Mouse (Mus musculus) ES-CJ7 (cell line): ENCODE data around the gene Gm11992.

Experiments used
- DNase-seq: peaks from one replicate; pipeline ENCODE4 v3.0.0; 2011; ENCODE audit warnings: low read depth, low spot score

The Gm11992 gene

GRCm38 (mm10) chr11:9115367-9116120 lies 67.2 kb downstream of the Gm11992 start:
- peak; percentile 89 for DNase-seq

- DNase-seq: peak; percentile 98
These were observed 67.7 kb downstream of the Gm11992 start for GRCm38 (mm10) chr11:9116121-9116520.

DNA sequence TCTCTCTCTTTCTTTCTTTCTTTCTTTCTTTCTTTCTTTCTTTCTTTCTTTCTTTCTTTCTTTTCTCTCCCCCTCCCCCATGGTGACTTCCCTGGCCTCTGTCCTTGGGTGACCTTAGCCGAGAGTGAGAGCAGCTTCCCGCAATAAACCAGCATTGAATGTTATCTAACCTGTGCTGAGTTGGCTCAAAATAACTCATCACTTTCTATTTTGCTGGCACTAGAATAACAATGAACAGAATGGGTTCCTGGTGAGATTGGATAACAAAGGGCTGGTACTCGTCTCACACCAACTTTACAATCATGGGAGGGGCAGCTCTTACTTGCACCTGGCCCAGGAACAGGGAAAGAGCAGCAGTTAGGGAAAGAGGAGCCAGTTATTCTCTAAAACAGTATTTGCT lies 68.5 kb downstream of the Gm11992 start:
- DNase-seq: peak; percentile 97

DNA sequence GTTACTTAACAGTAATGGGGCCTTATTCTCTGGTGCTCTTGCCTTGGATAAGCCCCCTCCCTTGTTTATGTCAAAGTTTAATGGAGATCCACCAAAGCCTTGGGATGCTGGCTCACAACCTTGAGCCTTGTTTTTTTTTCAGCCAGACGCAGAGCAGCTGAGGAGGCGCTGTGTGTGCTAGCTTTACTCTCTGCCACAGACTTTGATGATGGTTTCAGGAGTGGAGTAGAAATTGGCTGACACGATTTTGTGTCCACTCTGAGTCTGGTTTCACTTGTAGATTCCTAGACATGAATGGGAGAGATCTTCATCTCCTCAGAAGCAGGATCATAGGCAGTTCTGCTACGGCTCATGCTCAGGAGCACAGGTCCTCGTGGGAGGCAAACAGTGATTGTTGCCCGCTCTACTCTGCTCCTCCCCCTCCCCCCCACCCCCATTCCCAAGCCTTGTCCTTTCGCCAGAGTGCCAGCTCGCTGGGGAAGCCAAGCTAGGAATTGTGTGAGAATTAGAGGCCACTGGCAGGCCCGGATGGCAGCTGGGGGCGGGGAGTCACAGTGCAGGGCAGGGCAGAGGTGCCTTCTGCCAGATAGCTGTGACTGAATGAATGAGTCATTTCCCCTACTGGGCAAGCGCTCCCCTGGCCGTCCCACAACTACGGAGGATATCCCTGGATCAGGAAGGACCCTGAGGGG lies 69.1 kb downstream of the Gm11992 start:
- peak; percentile 73 for DNase-seq

GRCm38 (mm10) chr11:9118050-9118420 lies 69.6 kb downstream of the Gm11992 start, which contains the start of gene Upp1:
TSS of gene Upp1 (plus strand) at chr11:9118103.
- DNase-seq: no peak

DNA sequence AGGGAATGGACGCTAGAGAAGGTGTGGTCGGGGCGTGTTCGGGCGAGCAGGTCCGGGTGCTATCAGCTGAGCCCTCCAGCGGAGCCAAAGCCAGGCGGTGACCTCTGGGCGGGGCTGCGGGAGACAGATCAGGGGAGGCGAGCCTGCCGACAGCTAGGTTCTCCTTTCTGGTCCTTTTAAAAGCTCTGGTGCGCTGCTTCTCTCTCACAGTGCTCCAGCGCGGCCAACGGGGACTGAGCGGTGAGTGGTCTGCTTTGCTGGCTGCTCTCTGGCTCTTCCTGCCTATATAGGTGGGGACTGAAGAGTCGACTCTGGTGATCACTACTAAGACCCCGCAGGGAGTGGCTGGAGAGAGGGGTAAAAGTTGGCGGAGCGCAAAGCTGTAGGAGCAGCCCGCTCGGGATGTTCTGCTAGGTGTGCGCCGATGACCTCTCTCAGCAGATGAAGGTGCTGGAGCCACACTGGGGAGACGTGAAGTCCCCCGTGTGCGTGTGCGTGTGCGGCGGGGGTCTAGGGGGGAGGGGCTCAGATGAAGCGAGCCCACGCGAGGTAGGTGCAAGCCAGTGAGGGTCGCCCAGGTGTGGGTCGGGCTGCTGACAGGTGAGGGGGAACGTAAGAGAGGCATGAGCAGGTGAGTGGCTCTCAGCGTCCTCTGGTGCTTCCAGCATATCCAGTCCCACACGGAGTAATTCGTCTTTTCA lies 70.2 kb downstream of the Gm11992 start:
- DNase-seq: peak; percentile 84
